Mouse (Mus musculus) kidney, postnatal 36 days (tissue): ENCODE measurements at regions not wholly inside any gene's neighbourhood (a gene's known extent, or its start where the extent isn't known, plus 50 kb on each side); places are given as distances from the start of the nearest gene placed in this dataset.
"Not testable (repeated sequence)": the region's sequence is repeated elsewhere in the genome, so short reads cannot be mapped to it uniquely, and the experiment has no call there.

ENCODE experiments used
- DNase-seq, 2 experiments: peaks; one replicate each; pipeline ENCODE4 v3.0.0; 2021 to 2022; ENCODE audit warnings: mixed read lengths in 2 of 2

- DNase-seq, result no peak
These were observed 57.9 kb downstream of the Llph start for GRCm38 (mm10) chr10:120284785-120285184.

GRCm38 (mm10) chr10:120291912-120292311 is 65.0 kb downstream of the Llph start:
- no peak for DNase-seq

DNA sequence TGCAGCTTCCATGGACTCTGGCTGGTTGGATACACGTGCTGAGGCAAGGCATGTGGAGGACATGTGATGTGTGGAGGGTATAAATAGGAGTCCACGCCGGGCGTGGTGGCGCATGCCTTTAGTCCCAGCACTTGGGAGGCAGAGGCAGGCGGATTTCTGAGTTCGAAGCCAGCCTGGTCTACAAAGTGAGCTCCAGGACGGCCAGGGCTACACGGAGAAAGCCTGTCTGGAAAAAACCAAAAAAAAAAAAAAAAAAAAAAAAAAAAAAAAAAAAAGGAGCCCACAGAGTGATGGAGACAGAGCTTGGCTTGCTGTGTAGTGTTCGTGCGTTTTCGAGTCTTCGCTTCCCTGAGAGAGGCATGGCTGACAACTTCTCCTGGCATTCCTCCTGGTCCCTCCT is 66.5 kb downstream of the Llph start:
- not testable (repeated sequence) for DNase-seq

GRCm38 (mm10) chr10:120294487-120294886 is 67.6 kb downstream of the Llph start:
- DNase-seq, result no peak

GRCm38 (mm10) chr10:120297311-120297710 is 70.4 kb downstream of the Llph start:
- DNase-seq, result no peak

- DNase-seq, result peak; percentile 4 to 8
These were observed 71.5 kb downstream of the Llph start for GRCm38 (mm10) chr10:120298293-120298927.

- DNase-seq, result peak; percentile 64 to 85
These were observed 79.1 kb downstream of the Llph start for GRCm38 (mm10) chr10:120306010-120306409.

GRCm38 (mm10) chr10:120308681-120309080 is 81.8 kb downstream of the Llph start:
- no peak for DNase-seq
